Mouse (Mus musculus) intestine, postnatal 0 days (tissue): ENCODE measurements around the gene Serpina3n. TPM values are rescaled to one million over a fixed set of nuclear protein-coding genes. Genes with fewer than 3 reads are reported as not detected.

Experiments used
- ATAC-seq: fragments of 200-750 bp; cut with Nextera tagmentation; 2 replicates; pipeline ENCODE4 v1.8.0; 2017; ENCODE audit warnings: mild to moderate bottlenecking, moderate TSS enrichment, moderate library complexity
- H3K27ac ChIP-seq: fragments of 300-500 bp; sonication (generic); 2 replicates; pipeline ENCODE4 v1.5.1; 2014; ENCODE audit warnings: mild to moderate bottlenecking, low read depth, low read length, moderate library complexity
- H3K27me3 ChIP-seq: fragments of 300-500 bp; sonication (generic); replicated peaks from 2 replicates; pipeline ENCODE4 v1.6.1; 2014; ENCODE audit warnings: low read length, mixed read lengths; ENCODE audit not compliant: control insufficient read depth, insufficient read depth
- H3K36me3 ChIP-seq: fragments of 300-500 bp; sonication (generic); 2 replicates; pipeline ENCODE4 v1.6.1; 2014; ENCODE audit warnings: mild to moderate bottlenecking, moderate library complexity; ENCODE audit not compliant: control insufficient read depth, insufficient read depth
- H3K4me1 ChIP-seq: fragments of 300-500 bp; sonication (generic); replicated peaks from 2 replicates; pipeline ENCODE4 v1.6.1; 2014; ENCODE audit warnings: antibody characterized with exemption, low read length, mixed read lengths; ENCODE audit not compliant: control insufficient read depth, insufficient read depth
- H3K4me2 ChIP-seq: fragments of 300-500 bp; sonication (generic); replicated peaks from 2 replicates; pipeline ENCODE4 v1.6.1; 2014; ENCODE audit warnings: low read depth, mild to moderate bottlenecking, moderate library complexity
- H3K4me3 ChIP-seq: fragments of 300-500 bp; sonication (generic); 2 replicates; pipeline ENCODE4 v1.5.1; 2014; ENCODE audit warnings: low read depth, low read length
- H3K9ac ChIP-seq: fragments of 300-500 bp; sonication (generic); 2 replicates; pipeline ENCODE4 v1.6.1; 2014; ENCODE audit warnings: mild to moderate bottlenecking, low read depth, low read length
- H3K9me3 ChIP-seq: fragments of 300-500 bp; sonication (generic); 2 replicates; pipeline ENCODE4 v1.6.1; 2016; ENCODE audit warnings: mixed run types; ENCODE audit not compliant: control insufficient read depth
- CTCF ChIP-seq: sonication (generic); IDR thresholded peaks from 2 replicates; pipeline ENCODE4 v1.5.1; 2016; ENCODE audit warnings: low read depth, mild to moderate bottlenecking, control low read depth, antibody characterized with exemption, moderate library complexity
- WGBS: fragments of 180-500 bp; shearing (Covaris S2); extraction: QIAGEN DNeasy Blood & Tissue Kit; methylation state at CpG from one replicate; pipeline ENCODE4 v1.1.7; 2014; 5-methylcytosine and 5-hydroxymethylcytosine counted together
- polyA plus RNA-seq: library from polyadenylated mRNA; unstranded; fragments of >200 nt; fragmentation: Nextera tagmentation; extraction: Ambion mirVana; gene quantifications from 2 replicates; pipeline ENCODE4 v1.2.1, GENCODE M21; 2015

Serpina3n gene
- polyA plus RNA-seq, 1 experiment from 2014 or later, result 0.21 TPM

GRCm38 (mm10) chr12:104450257-104450656 lies 43.7 kb downstream of the Serpina3n start:
- H3K27me3 ChIP-seq, result no peaks in the 10 kb centered on the region; the same call in 1 of the 2 replicates
- TF ChIP-seq CTCF, result no peak
- 58% methylated on average over 10 of the region's 10 CpGs for WGBS

GRCm38 (mm10) chr12:104453002-104453401 lies 46.5 kb downstream of the Serpina3n start:
- no peak for ATAC-seq
- Histone ChIP-seq H3K9ac (no peak overlapping the region), H3K27ac (no peak overlapping the region), H3K4me2 (no peak overlapping the region), H3K4me3 (no peak overlapping the region), H3K36me3 (no peaks in the 10 kb centered on the region), H3K9me3 (no peaks in the 10 kb centered on the region), H3K4me1 (no peaks in the 10 kb centered on the region), H3K27me3 (no peaks in the 10 kb centered on the region; the same call in 1 of the 2 replicates)
- peak; percentile 42 for TF ChIP-seq CTCF
- WGBS, result 48% methylated on average over 1 of the region's 1 CpGs

More at GRCm38 (mm10) chr12:104450257-104450656, 43.7 kb downstream of the Serpina3n start:
- Histone ChIP-seq H3K9ac (no peak overlapping the region), H3K27ac (no peak overlapping the region), H3K4me1 (no peaks in the 10 kb centered on the region), H3K36me3 (no peaks in the 10 kb centered on the region), H3K9me3 (no peaks in the 10 kb centered on the region), H3K4me3 (no peak overlapping the region), H3K4me2 (no peak overlapping the region)
- no peak for ATAC-seq

GRCm38 (mm10) chr12:104459377-104459776 lies 52.8 kb downstream of the Serpina3n start:
- peak; percentile 38 for TF ChIP-seq CTCF
- WGBS, result 70% methylated on average over 6 of the region's 6 CpGs
- Histone ChIP-seq H3K36me3 (no peaks in the 10 kb centered on the region), H3K4me3 (no peak overlapping the region), H3K9ac (no peak overlapping the region), H3K4me2 (no peak overlapping the region), H3K27ac (no peak overlapping the region), H3K9me3 (no peaks in the 10 kb centered on the region), H3K4me1 (no peaks in the 10 kb centered on the region), H3K27me3 (no peaks in the 10 kb centered on the region)
- ATAC-seq, result no peak

GRCm38 (mm10) chr12:104461372-104461771 lies 54.8 kb downstream of the Serpina3n start:
- no peaks in the 10 kb centered on the region for H3K9me3 ChIP-seq
- H3K4me2 ChIP-seq, result no peak overlapping the region
- H3K4me1 ChIP-seq, result no peaks in the 10 kb centered on the region
- WGBS, result 31% methylated on average over 8 of the region's 8 CpGs
- no peaks in the 10 kb centered on the region for H3K27me3 ChIP-seq
- no peak overlapping the region for H3K9ac ChIP-seq
- no peak for TF ChIP-seq CTCF
- no peak overlapping the region for H3K4me3 ChIP-seq
- no peaks in the 10 kb centered on the region for H3K36me3 ChIP-seq
- no peak overlapping the region for H3K27ac ChIP-seq
- no peak for ATAC-seq

Other genes with a start within 250 kb of the Serpina3n start
- 0.59 and 0.69 TPM in 2 replicates for gene Serpina3f, start 192.2 kb upstream of the Serpina3n start, polyA plus RNA-seq
- gene Serpina3g, start 170.5 kb upstream of the Serpina3n start, polyA plus RNA-seq, result 5.2 and 6.1 TPM in 2 replicates
- gene Serpina3i, start 143.6 kb upstream of the Serpina3n start, polyA plus RNA-seq, result not detected in 2 replicates
- not detected in 2 replicates for gene Serpina3j, start 92.2 kb upstream of the Serpina3n start, polyA plus RNA-seq
- gene Serpina3k, start 68.2 kb upstream of the Serpina3n start, polyA plus RNA-seq, result not detected in 2 replicates
- not detected in 2 replicates for gene Serpina3m, start 68.2 kb upstream of the Serpina3n start, polyA plus RNA-seq
- gene Gsc, start 66.6 kb downstream of the Serpina3n start, polyA plus RNA-seq, result 0.20 TPM in 1 of 2 replicates, not detected in the other